Mouse (Mus musculus): Measurements from ENCODE around the gene Pld5. TPM values are rescaled to one million over a fixed set of nuclear protein-coding genes. Genes with fewer than 3 reads are reported as not detected.

The Pld5 gene
- polyA plus RNA-seq, 1 experiment from 2014 or later, result 0.27 TPM

DNA sequence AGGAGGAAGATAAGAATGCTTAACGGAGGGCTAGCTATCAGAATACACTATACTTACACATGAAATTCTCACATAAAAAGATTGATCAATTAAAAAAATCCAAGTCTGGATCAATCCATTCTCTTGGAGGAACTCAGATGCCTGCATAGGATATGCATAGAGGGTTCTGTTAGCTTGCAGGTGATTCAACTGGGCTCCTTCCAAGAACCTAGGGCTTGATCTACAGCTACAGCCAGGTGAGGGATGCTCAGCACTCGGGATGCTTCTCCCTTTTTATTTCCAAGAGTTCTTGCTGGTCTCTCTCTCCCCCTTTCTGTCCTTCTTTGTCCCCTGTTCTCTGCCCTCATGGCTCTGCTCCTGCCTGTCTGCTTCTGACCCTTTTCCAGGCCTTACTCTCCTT lies 80.4 kb downstream of the Pld5 start:
- no peak overlapping the region for H3K27ac ChIP-seq (ENCODE audit: low read depth, low read length)
- TF ChIP-seq CTCF (IDR thresholded peaks at IDR 0.05; ENCODE audit: low read depth), result no peak
- H3K4me3 ChIP-seq (ENCODE audit: low read depth, low read length), result no peak overlapping the region
- no peaks in the 10 kb centered on the region for H3K9me3 ChIP-seq (ENCODE audit: control insufficient read depth)
- no peaks in the 10 kb centered on the region for H3K27me3 ChIP-seq (replicated peaks; ENCODE audit: control insufficient read depth, insufficient read depth, low read length)
- whole genome bisulfite sequencing, result 73% methylated on average over 2 of the region's 2 CpGs
- no peak overlapping the region for H3K4me2 ChIP-seq (replicated peaks; ENCODE audit: low read depth)
- no peak overlapping the region for H3K9ac ChIP-seq (ENCODE audit: low read depth, low read length)
- H3K36me3 ChIP-seq (ENCODE audit: control insufficient read depth, insufficient read depth), result no peaks in the 10 kb centered on the region
- H3K4me1 ChIP-seq (replicated peaks; ENCODE audit: control insufficient read depth, insufficient read depth, low read length), result no peaks in the 10 kb centered on the region
- no peak for ATAC-seq

DNA sequence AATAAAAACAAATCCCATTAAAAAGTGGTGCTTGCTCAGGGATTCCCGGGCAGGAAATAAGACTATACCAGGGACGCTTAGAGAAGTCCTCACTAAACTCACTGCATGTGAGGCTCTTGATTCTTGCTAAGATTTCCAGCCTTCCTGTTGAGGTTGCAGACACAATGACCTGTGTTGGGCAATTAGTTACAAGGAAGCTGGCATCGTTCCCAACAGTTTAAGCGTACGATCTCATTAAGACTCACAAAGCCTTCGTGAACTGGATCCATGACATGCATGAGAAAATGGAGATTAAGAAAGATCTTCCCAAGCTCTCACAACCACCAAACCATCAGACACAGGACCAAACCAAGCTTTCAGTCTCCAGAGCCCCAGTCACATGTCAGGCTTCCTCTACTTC lies 91.1 kb downstream of the Pld5 start:
- no peaks in the 10 kb centered on the region for H3K9me3 ChIP-seq (ENCODE audit: control insufficient read depth)
- whole genome bisulfite sequencing, result 60% methylated on average over 6 of the region's 6 CpGs
- H3K27me3 ChIP-seq (replicated peaks; ENCODE audit: control insufficient read depth, insufficient read depth, low read length), result no peaks in the 10 kb centered on the region
- no peak overlapping the region for H3K4me2 ChIP-seq (replicated peaks; ENCODE audit: low read depth)
- H3K4me3 ChIP-seq (ENCODE audit: low read depth, low read length), result no peak overlapping the region
- no peak for TF ChIP-seq CTCF (IDR thresholded peaks at IDR 0.05; ENCODE audit: low read depth)
- H3K27ac ChIP-seq (ENCODE audit: low read depth, low read length), result no peak overlapping the region
- no peak for ATAC-seq
- no peak overlapping the region for H3K9ac ChIP-seq (ENCODE audit: low read depth, low read length)
- no peaks in the 10 kb centered on the region for H3K36me3 ChIP-seq (ENCODE audit: control insufficient read depth, insufficient read depth)
- H3K4me1 ChIP-seq (replicated peaks; ENCODE audit: control insufficient read depth, insufficient read depth, low read length), result no peaks in the 10 kb centered on the region

DNA sequence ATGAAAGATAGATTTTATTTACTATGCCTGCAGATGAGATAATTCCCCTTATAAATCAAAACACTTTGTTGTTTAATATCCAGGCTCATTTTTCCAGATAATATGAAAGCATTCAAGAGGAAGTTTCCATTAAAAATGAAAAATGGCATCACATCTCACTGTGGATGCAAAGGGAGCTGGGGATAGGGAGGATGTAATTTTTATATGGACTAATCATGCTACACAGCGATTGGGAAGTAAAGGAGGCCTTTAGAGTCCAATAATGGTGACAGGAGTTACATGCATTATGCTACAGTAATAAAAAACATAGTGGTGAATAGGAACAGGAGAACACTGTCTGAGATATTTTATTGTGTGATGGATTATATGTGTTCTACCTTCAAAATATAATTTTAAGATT lies 100.1 kb downstream of the Pld5 start:
- no peak overlapping the region for H3K27ac ChIP-seq (ENCODE audit: low read depth, low read length)

DNA sequence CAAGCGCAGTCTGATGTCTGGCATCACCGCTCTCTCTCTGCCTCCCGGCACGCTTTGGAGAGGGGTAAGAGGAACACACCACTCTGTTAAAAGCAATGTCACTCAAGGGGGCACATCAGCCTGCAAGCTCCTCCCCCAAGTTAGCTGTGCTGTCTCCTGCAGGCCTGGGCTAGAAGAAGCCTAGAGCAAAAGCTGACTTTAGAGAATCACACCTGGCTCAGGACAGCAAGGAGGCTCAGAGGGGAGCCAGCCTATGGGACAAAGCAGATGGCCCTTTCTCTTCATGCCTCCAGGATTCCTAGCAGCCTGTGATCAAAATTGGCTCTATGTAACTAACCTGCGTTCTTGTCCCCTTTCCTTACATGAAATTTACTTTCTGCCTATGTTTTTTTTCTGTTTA lies 107.3 kb downstream of the Pld5 start:
- no peaks in the 10 kb centered on the region for H3K36me3 ChIP-seq (ENCODE audit: control insufficient read depth, insufficient read depth)
- no peak for ATAC-seq
- H3K4me3 ChIP-seq (ENCODE audit: low read depth, low read length), result no peak overlapping the region
- no peak overlapping the region for H3K27ac ChIP-seq (ENCODE audit: low read depth, low read length)
- TF ChIP-seq CTCF (IDR thresholded peaks at IDR 0.05; ENCODE audit: low read depth), result no peak
- no peak overlapping the region for H3K9ac ChIP-seq (ENCODE audit: low read depth, low read length)
- H3K9me3 ChIP-seq (ENCODE audit: control insufficient read depth), result no peaks in the 10 kb centered on the region
- no peaks in the 10 kb centered on the region for H3K4me1 ChIP-seq (replicated peaks; ENCODE audit: control insufficient read depth, insufficient read depth, low read length)
- no peak overlapping the region for H3K4me2 ChIP-seq (replicated peaks; ENCODE audit: low read depth)
- H3K27me3 ChIP-seq (replicated peaks; ENCODE audit: control insufficient read depth, insufficient read depth, low read length), result no peaks in the 10 kb centered on the region
- WGBS, result 61% methylated on average over 5 of the region's 5 CpGs

More for the DNA sequence above, 100.1 kb downstream of the Pld5 start:
- no peaks in the 10 kb centered on the region for H3K9me3 ChIP-seq (ENCODE audit: control insufficient read depth)
- no peak for TF ChIP-seq CTCF (IDR thresholded peaks at IDR 0.05; ENCODE audit: low read depth)
- no peak overlapping the region for H3K4me3 ChIP-seq (ENCODE audit: low read depth, low read length)
- no peak for ATAC-seq
- no peaks in the 10 kb centered on the region for H3K4me1 ChIP-seq (replicated peaks; ENCODE audit: control insufficient read depth, insufficient read depth, low read length)
- WGBS, result 74% methylated on average over 1 of the region's 1 CpGs
- H3K36me3 ChIP-seq (ENCODE audit: control insufficient read depth, insufficient read depth), result no peaks in the 10 kb centered on the region
- H3K27me3 ChIP-seq (replicated peaks; ENCODE audit: control insufficient read depth, insufficient read depth, low read length), result no peaks in the 10 kb centered on the region
- no peak overlapping the region for H3K4me2 ChIP-seq (replicated peaks; ENCODE audit: low read depth)
- no peak overlapping the region for H3K9ac ChIP-seq (ENCODE audit: low read depth, low read length)

DNA sequence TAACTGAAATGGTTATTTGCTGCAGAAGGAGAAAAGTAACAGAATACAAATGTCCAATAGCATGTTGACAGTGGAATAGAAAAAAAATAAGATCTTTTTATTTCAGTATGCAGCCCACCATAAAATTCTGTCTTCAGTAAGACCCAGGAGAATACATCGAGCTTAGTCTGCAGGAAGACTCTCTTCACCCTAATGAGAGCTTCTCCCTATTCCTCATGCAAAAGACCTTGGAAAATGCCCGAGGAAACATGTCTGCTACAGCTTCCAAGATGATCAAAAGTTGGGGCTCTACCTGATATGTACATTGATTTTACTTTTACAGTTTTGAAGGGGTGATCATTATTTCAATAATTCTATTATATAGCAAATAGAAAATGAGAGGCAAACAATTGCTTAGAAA lies 108.0 kb downstream of the Pld5 start:
- Histone ChIP-seq H3K36me3 (ENCODE audit: control insufficient read depth, insufficient read depth) (no peaks in the 10 kb centered on the region), H3K9me3 (ENCODE audit: control insufficient read depth) (no peaks in the 10 kb centered on the region), H3K4me2 (replicated peaks; ENCODE audit: low read depth) (no peak overlapping the region), H3K4me3 (ENCODE audit: low read depth, low read length) (no peak overlapping the region), H3K4me1 (replicated peaks; ENCODE audit: control insufficient read depth, insufficient read depth, low read length) (no peaks in the 10 kb centered on the region), H3K27ac (ENCODE audit: low read depth, low read length) (no peak overlapping the region), H3K27me3 (replicated peaks; ENCODE audit: control insufficient read depth, insufficient read depth, low read length) (no peaks in the 10 kb centered on the region), H3K9ac (ENCODE audit: low read depth, low read length) (no peak overlapping the region)
- 64% methylated on average over 2 of the region's 2 CpGs for WGBS
- TF ChIP-seq CTCF (IDR thresholded peaks at IDR 0.05; ENCODE audit: low read depth), result no peak
- ATAC-seq, result no peak

DNA sequence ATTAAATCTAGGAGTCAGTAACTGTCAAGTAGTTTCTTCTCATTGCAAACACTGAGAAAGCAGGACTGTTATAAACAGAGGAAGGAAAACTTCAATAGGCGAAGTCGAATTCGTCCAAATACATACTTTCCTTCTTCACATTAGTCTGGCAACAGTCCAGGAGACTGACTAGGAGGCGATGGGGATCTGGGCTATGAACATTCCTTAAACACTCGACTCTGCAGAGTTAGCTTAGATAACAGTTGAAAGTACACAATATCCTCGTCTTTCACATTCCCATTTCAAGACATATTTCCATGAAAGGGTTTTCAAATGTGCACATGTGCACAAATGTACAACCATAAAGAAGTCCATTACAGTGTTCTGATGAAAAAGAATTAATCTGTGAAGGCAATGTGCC lies 129.8 kb downstream of the Pld5 start:
- H3K4me1 ChIP-seq (replicated peaks; ENCODE audit: control insufficient read depth, insufficient read depth, low read length), result no peaks in the 10 kb centered on the region
- H3K27ac ChIP-seq (ENCODE audit: low read depth, low read length), result no peak overlapping the region
- 0 out of 2 replicates have a peak, but pooled peaks cover 6% of the 10 kb centered on the region for H3K9me3 ChIP-seq (ENCODE audit: control insufficient read depth)
- no peaks in the 10 kb centered on the region for H3K36me3 ChIP-seq (ENCODE audit: control insufficient read depth, insufficient read depth)
- no peak overlapping the region for H3K9ac ChIP-seq (ENCODE audit: low read depth, low read length)
- WGBS, result 36% methylated on average over 6 of the region's 6 CpGs
- H3K4me3 ChIP-seq (ENCODE audit: low read depth, low read length), result no peak overlapping the region
- no peak overlapping the region for H3K4me2 ChIP-seq (replicated peaks; ENCODE audit: low read depth)
- no peak for ATAC-seq
- no peak for TF ChIP-seq CTCF (IDR thresholded peaks at IDR 0.05; ENCODE audit: low read depth)
- H3K27me3 ChIP-seq (replicated peaks; ENCODE audit: control insufficient read depth, insufficient read depth, low read length), result no peaks in the 10 kb centered on the region

DNA sequence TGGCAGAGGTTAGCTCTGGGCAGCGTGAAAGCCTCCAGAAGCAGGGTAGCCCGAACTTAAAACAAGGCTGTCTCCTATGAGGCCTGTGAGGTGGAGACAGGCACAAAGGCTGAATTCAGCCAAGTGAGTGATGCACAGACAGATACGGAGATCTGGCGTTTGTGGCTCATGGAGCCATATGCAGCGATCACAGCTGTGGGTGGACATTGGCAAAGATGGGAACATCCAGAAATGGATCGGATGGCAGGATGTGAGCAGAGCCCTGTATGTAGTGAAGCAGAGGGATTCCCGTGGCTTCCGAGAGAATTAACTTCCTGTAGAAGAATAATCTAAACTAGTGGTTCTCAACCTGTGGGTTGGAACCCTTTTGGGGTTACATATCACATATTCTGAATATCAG lies 140.7 kb downstream of the Pld5 start:
- Histone ChIP-seq H3K27ac (ENCODE audit: low read depth, low read length) (no peak overlapping the region), H3K36me3 (ENCODE audit: control insufficient read depth, insufficient read depth) (no peaks in the 10 kb centered on the region), H3K4me1 (replicated peaks; ENCODE audit: control insufficient read depth, insufficient read depth, low read length) (no peaks in the 10 kb centered on the region), H3K27me3 (replicated peaks; ENCODE audit: control insufficient read depth, insufficient read depth, low read length) (no peaks in the 10 kb centered on the region), H3K4me2 (replicated peaks; ENCODE audit: low read depth) (no peak overlapping the region), H3K9ac (ENCODE audit: low read depth, low read length) (no peak overlapping the region), H3K9me3 (ENCODE audit: control insufficient read depth) (no peaks in the 10 kb centered on the region), H3K4me3 (ENCODE audit: low read depth, low read length) (no peak overlapping the region)
- no peak for ATAC-seq
- 86% methylated on average over 8 of the region's 8 CpGs for WGBS
- no peak for TF ChIP-seq CTCF (IDR thresholded peaks at IDR 0.05; ENCODE audit: low read depth)

Data from intestine, postnatal 0 days (tissue).